36 mouse cellular contexts compared by ENCODE assay signal in genomic region chr19:31887275-31887674, GRCm38 (mm10). TPM values are rescaled to one million over a fixed set of nuclear protein-coding genes. Genes with fewer than 3 reads are reported as not detected.
"Had no signal": no experiment of that assay in that cellular context is flagged by ENCODE, and none has a peak within 500 bp of the region (broad histone marks: within the 10 kb centered on the region; RNA-seq: fewer than 3 reads in every experiment).

No protein-coding gene starts in this region.

- H3K27ac ChIP-seq: embryonic facial prominence, embryonic 10.5 days; embryonic facial prominence, embryonic 12.5 days; embryonic facial prominence, embryonic 13.5 days; embryonic facial prominence, embryonic 15.5 days; forebrain, embryonic 10.5 days; forebrain, embryonic 12.5 days; forebrain, embryonic 13.5 days; forebrain, embryonic 15.5 days; gastrocnemius, adult 2 months; heart, adult 2 months had no signal

- H3K27me3 ChIP-seq: embryonic facial prominence, embryonic 12.5 days; embryonic facial prominence, embryonic 13.5 days; embryonic facial prominence, embryonic 15.5 days; forebrain, embryonic 12.5 days; forebrain, embryonic 13.5 days; forebrain, embryonic 15.5 days had no signal

- H3K36me3 ChIP-seq: embryonic facial prominence, embryonic 10.5 days; embryonic facial prominence, embryonic 12.5 days; embryonic facial prominence, embryonic 13.5 days; embryonic facial prominence, embryonic 15.5 days; forebrain, embryonic 10.5 days; forebrain, embryonic 12.5 days; forebrain, embryonic 15.5 days had no signal

- H3K4me1 ChIP-seq: embryonic facial prominence, embryonic 10.5 days; embryonic facial prominence, embryonic 12.5 days; embryonic facial prominence, embryonic 13.5 days; embryonic facial prominence, embryonic 15.5 days; forebrain, embryonic 10.5 days; forebrain, embryonic 12.5 days; forebrain, embryonic 13.5 days; forebrain, embryonic 15.5 days had no signal

- H3K4me3 ChIP-seq: embryonic facial prominence, embryonic 10.5 days; embryonic facial prominence, embryonic 12.5 days; embryonic facial prominence, embryonic 13.5 days; embryonic facial prominence, embryonic 15.5 days; erythroblast, embryonic 14.5 days; forebrain, embryonic 10.5 days; forebrain, embryonic 12.5 days; forebrain, embryonic 13.5 days; forebrain, embryonic 15.5 days; gastrocnemius, adult 2 months; heart, adult 2 months had no signal

- DNase-seq: cerebellum, adult 8-10 months; cerebellum, adult 9-10 months; cerebellum, adult 9-11 months; cerebellum, postnatal 10 days; cerebellum, postnatal 14 days; cerebellum, postnatal 25 days; cerebellum, postnatal 36 days; embryo, embryonic 11 days; forebrain, postnatal 0 days; gastrocnemius, adult 2 months; gastrocnemius, postnatal 10 days; gastrocnemius, postnatal 14 days; gastrocnemius, postnatal 25 days; gastrocnemius, postnatal 36 days; heart, adult 11 months; heart, adult 18-20 months; heart, adult 2 months had no signal

- H3K9ac ChIP-seq: embryonic facial prominence, embryonic 12.5 days; embryonic facial prominence, embryonic 13.5 days; embryonic facial prominence, embryonic 15.5 days; forebrain, embryonic 12.5 days; forebrain, embryonic 13.5 days; forebrain, embryonic 15.5 days; forebrain, postnatal 0 days had no signal

RNA-seq across cellular contexts. Expression of gene A1cf, which starts 18.7 kb away (rescaled TPM):
- total RNA-seq: forebrain, postnatal 0 days; gastrocnemius, adult 2 months; gastrocnemius, adult 8-10 months; gastrocnemius, postnatal 10 days; gastrocnemius, postnatal 14 days; gastrocnemius, postnatal 25 days; gastrocnemius, postnatal 36 days; granulocyte monocyte progenitor cell, adult 5-6 weeks; heart, adult 18-20 months; heart, adult 2 months; heart, adult 8-10 months had no signal
- polyA plus RNA-seq: cortical plate, adult 2 months; embryonic facial prominence, embryonic 10.5 days; embryonic facial prominence, embryonic 11.5 days; embryonic facial prominence, embryonic 12.5 days; embryonic facial prominence, embryonic 13.5 days; embryonic facial prominence, embryonic 14.5 days; embryonic facial prominence, embryonic 15.5 days; erythroblast, embryonic 14.5 days; forebrain, embryonic 10.5 days; forebrain, embryonic 11.5 days; forebrain, embryonic 12.5 days; forebrain, embryonic 13.5 days; forebrain, embryonic 14.5 days; forebrain, embryonic 15.5 days; forebrain, embryonic 16.5 days; forebrain, postnatal 0 days; frontal cortex, adult 2 months; heart, adult 2 months had no signal
